Mouse (Mus musculus) midbrain, postnatal 0 days (tissue): Measurements from ENCODE around the gene Dnajb14. TPM values are rescaled to one million over a fixed set of nuclear protein-coding genes. Genes with fewer than 3 reads are reported as not detected.

Source experiments
- ATAC-seq: fragments of 200-750 bp; cut with Nextera tagmentation; 2 replicates; pipeline ENCODE4 v1.8.0; 2017; ENCODE audit warnings: moderate number of reproducible peaks, mild to moderate bottlenecking, moderate TSS enrichment, moderate library complexity; ENCODE audit not compliant: low FRiP score
- DNase-seq: peaks from one replicate; pipeline ENCODE4 v3.0.0-alpha.2; 2015; ENCODE audit warnings: low spot score
- H3K27ac ChIP-seq: fragments of 300-500 bp; sonication (generic); 2 replicates; pipeline ENCODE4 v1.5.1; 2014; ENCODE audit warnings: low read depth, mild to moderate bottlenecking, low read length, mixed read lengths
- H3K27me3 ChIP-seq: fragments of 300-500 bp; sonication (generic); 2 replicates; pipeline ENCODE4 v1.6.1; 2014; ENCODE audit warnings: low read length, control low read depth, mixed read lengths; ENCODE audit not compliant: insufficient read depth
- H3K36me3 ChIP-seq: fragments of 300-500 bp; sonication (generic); 2 replicates; pipeline ENCODE4 v1.6.1; 2014; ENCODE audit warnings: low read length, control low read depth, mixed read lengths; ENCODE audit not compliant: insufficient read depth
- H3K4me1 ChIP-seq: fragments of 300-500 bp; sonication (generic); 2 replicates; pipeline ENCODE4 v1.6.1; 2014; ENCODE audit warnings: mild to moderate bottlenecking, control low read depth, antibody characterized with exemption, low read length, mixed read lengths; ENCODE audit not compliant: insufficient read depth
- H3K4me2 ChIP-seq: fragments of 300-500 bp; sonication (generic); 2 replicates; pipeline ENCODE4 v1.6.1; 2014; ENCODE audit warnings: low read depth, mild to moderate bottlenecking, low read length, mixed read lengths; ENCODE audit not compliant: poor library complexity, severe bottlenecking
- H3K4me3 ChIP-seq: fragments of 300-500 bp; sonication (generic); 2 replicates; pipeline ENCODE4 v1.5.1; 2014; ENCODE audit warnings: low read depth, mild to moderate bottlenecking, low read length, moderate library complexity
- H3K9ac ChIP-seq: fragments of 300-500 bp; sonication (generic); replicated peaks from 2 replicates; pipeline ENCODE4 v1.6.1; 2014; ENCODE audit warnings: mild to moderate bottlenecking, low read length, moderate library complexity, mixed read lengths; ENCODE audit not compliant: poor library complexity, severe bottlenecking
- H3K9me3 ChIP-seq: fragments of 300-500 bp; sonication (generic); 2 replicates; pipeline ENCODE4 v1.6.1; 2016; ENCODE audit warnings: low read length, control low read depth
- CTCF ChIP-seq: IDR thresholded peaks from 2 replicates; pipeline ENCODE4 v1.5.1; 2016; ENCODE audit warnings: antibody characterized with exemption, mild to moderate bottlenecking
- WGBS: fragments of 180-500 bp; shearing (Covaris S2); extraction: QIAGEN DNeasy Blood & Tissue Kit; methylation state at CpG from one replicate; pipeline ENCODE4 v1.1.7; 2014; 5-methylcytosine and 5-hydroxymethylcytosine counted together
- polyA plus RNA-seq: library from polyadenylated mRNA; unstranded; fragments of >200 nt; fragmentation: Nextera tagmentation; extraction: Ambion mirVana; gene quantifications from 2 replicates; pipeline ENCODE4 v1.2.1, GENCODE M21; 2015
- total RNA-seq: library from RNA; depleted of rRNA; stranded (reverse); fragments of >200 nt; gene quantifications from 2 replicates; pipeline ENCODE4 v1.2.3, GENCODE M21; 2014

Gene Dnajb14
- total and polyA plus RNA-seq, 2 experiments from 2014 or later, result 16.9 to 23.1 TPM

GRCm38 (mm10) chr3:137880109-137880748, 12.8 kb downstream of the Dnajb14 start:
- no peaks in the 10 kb centered on the region for H3K4me1 ChIP-seq
- no peak overlapping the region for H3K4me2 ChIP-seq
- H3K27me3 ChIP-seq, result no peaks in the 10 kb centered on the region

GRCm38 (mm10) chr3:137881093-137881492, 13.6 kb downstream of the Dnajb14 start:
- ATAC-seq, result no peak
- 91% methylated on average over 5 of the region's 5 CpGs for WGBS

More at GRCm38 (mm10) chr3:137880109-137880748, 12.8 kb downstream of the Dnajb14 start:
- no peak overlapping the region for H3K27ac ChIP-seq
- TF ChIP-seq CTCF, result no peak
- no peak for DNase-seq
- H3K4me3 ChIP-seq, result no peak overlapping the region
- H3K9ac ChIP-seq, result no peak overlapping the region
- WGBS, result 64% methylated on average over 4 of the region's 4 CpGs
- no peak for ATAC-seq
- H3K9me3 ChIP-seq, result no peaks in the 10 kb centered on the region
- no peaks in the 10 kb centered on the region for H3K36me3 ChIP-seq

GRCm38 (mm10) chr3:137887961-137888360, 20.5 kb downstream of the Dnajb14 start:
- no peaks in the 10 kb centered on the region for H3K27me3 ChIP-seq
- DNase-seq, result no peak
- no peaks in the 10 kb centered on the region for H3K9me3 ChIP-seq
- peaks cover 12% of the 10 kb centered on the region for H3K36me3 ChIP-seq
- no peak for ATAC-seq
- TF ChIP-seq CTCF, result no peak
- no peak overlapping the region for H3K9ac ChIP-seq
- WGBS, result 61% methylated on average over 7 of the region's 7 CpGs
- H3K27ac ChIP-seq, result no peak overlapping the region
- no peak overlapping the region for H3K4me2 ChIP-seq
- no peak overlapping the region for H3K4me3 ChIP-seq
- H3K4me1 ChIP-seq, result no peaks in the 10 kb centered on the region

More at GRCm38 (mm10) chr3:137881093-137881492, 13.6 kb downstream of the Dnajb14 start:
- Histone ChIP-seq H3K4me3 (no peak overlapping the region), H3K9ac (no peak overlapping the region), H3K4me2 (no peak overlapping the region), H3K36me3 (no peaks in the 10 kb centered on the region), H3K4me1 (no peaks in the 10 kb centered on the region), H3K27me3 (no peaks in the 10 kb centered on the region), H3K27ac (no peak overlapping the region), H3K9me3 (no peaks in the 10 kb centered on the region)
- no peak for DNase-seq
- no peak for TF ChIP-seq CTCF

GRCm38 (mm10) chr3:137891089-137891488, 23.6 kb downstream of the Dnajb14 start:
- Histone ChIP-seq H3K27ac (no peak overlapping the region), H3K4me3 (no peak overlapping the region), H3K4me1 (no peaks in the 10 kb centered on the region), H3K4me2 (no peak overlapping the region), H3K27me3 (no peaks in the 10 kb centered on the region), H3K9me3 (no peaks in the 10 kb centered on the region), H3K9ac (no peak overlapping the region), H3K36me3 (peaks cover 16% of the 10 kb centered on the region)
- no peak for DNase-seq
- TF ChIP-seq CTCF, result no peak
- ATAC-seq, result no peak
- 68% methylated on average over 3 of the region's 3 CpGs for WGBS

GRCm38 (mm10) chr3:137892118-137892517, 24.6 kb downstream of the Dnajb14 start:
- Histone ChIP-seq H3K36me3 (peaks cover 15% of the 10 kb centered on the region), H3K4me1 (no peaks in the 10 kb centered on the region), H3K4me2 (no peak overlapping the region), H3K9ac (no peak overlapping the region), H3K27me3 (no peaks in the 10 kb centered on the region), H3K4me3 (no peak overlapping the region), H3K27ac (no peak overlapping the region), H3K9me3 (no peaks in the 10 kb centered on the region)
- no peak for TF ChIP-seq CTCF
- 94% methylated on average over 4 of the region's 4 CpGs for WGBS
- ATAC-seq (no peak), DNase-seq (no peak)

- Histone ChIP-seq H3K4me3 (no peak overlapping the region), H3K9me3 (no peaks in the 10 kb centered on the region), H3K27me3 (no peaks in the 10 kb centered on the region), H3K4me1 (no peaks in the 10 kb centered on the region), H3K9ac (no peak overlapping the region), H3K4me2 (no peak overlapping the region), H3K27ac (no peak overlapping the region), H3K36me3 (peaks cover 27% of the 10 kb centered on the region)
- ATAC-seq, result no peak
- 75% methylated on average over 4 of the region's 4 CpGs for WGBS
- no peak for DNase-seq
- no peak for TF ChIP-seq CTCF
Measured at GRCm38 (mm10) chr3:137893789-137894188, 26.3 kb downstream of the Dnajb14 start.
